ENCODE assay signal across 18 mouse cellular contexts in genomic region chr12:87369319-87369718, GRCm38 (mm10).
"Had no signal": no experiment of that assay in that cellular context is flagged by ENCODE, and none has a peak within 500 bp of the region (broad histone marks: within the 10 kb centered on the region; RNA-seq: fewer than 3 reads in every experiment).

No protein-coding gene starts in this region.

- H3K9me3 ChIP-seq: limb, embryonic 12.5 days; limb, embryonic 15.5 days; midbrain, embryonic 12.5 days; midbrain, embryonic 15.5 days; neural tube, embryonic 13.5 days had no signal

- H3K27ac ChIP-seq: limb, embryonic 12.5 days; limb, embryonic 15.5 days; liver, embryonic 14.5 days; macrophage; midbrain, embryonic 12.5 days; midbrain, embryonic 15.5 days; neural tube, embryonic 13.5 days; stomach, postnatal 0 days had no signal

- H3K27me3 ChIP-seq: limb, embryonic 12.5 days; limb, embryonic 15.5 days; midbrain, embryonic 12.5 days; midbrain, embryonic 15.5 days; neural tube, embryonic 13.5 days had no signal

- H3K4me1 ChIP-seq: limb, embryonic 15.5 days; midbrain, embryonic 12.5 days; midbrain, embryonic 15.5 days; neural tube, embryonic 13.5 days had no signal

- DNase-seq: kidney, adult 8-10 months; kidney, postnatal 25 days; left cerebral cortex, postnatal 4 days; liver, postnatal 0 days; lung, embryonic 14.5 days; thymus, adult 2 months; thymus, postnatal 14 days; thymus, postnatal 4 days had no signal

- ATAC-seq: liver, postnatal 0 days; lung, postnatal 0 days; midbrain, embryonic 15.5 days had no signal

- H3K9ac ChIP-seq: limb, embryonic 12.5 days; limb, embryonic 15.5 days; liver, embryonic 14.5 days; liver, postnatal 0 days; lung, embryonic 14.5 days; midbrain, embryonic 12.5 days; midbrain, embryonic 15.5 days; neural tube, embryonic 13.5 days had no signal

- H3K4me3 ChIP-seq: limb, embryonic 12.5 days; limb, embryonic 15.5 days; midbrain, embryonic 12.5 days; midbrain, embryonic 15.5 days; neural tube, embryonic 13.5 days had no signal

- H3K4me2 ChIP-seq: limb, embryonic 12.5 days; limb, embryonic 15.5 days; liver, embryonic 11.5 days; lung, embryonic 14.5 days; midbrain, embryonic 12.5 days; midbrain, embryonic 15.5 days; neural tube, embryonic 13.5 days had no signal
